Mouse (Mus musculus) liver, embryonic 14.5 days (tissue): ENCODE results near the gene Rbms1.

Experiments
- CTCF ChIP-seq: IDR thresholded peaks from 2 replicates; pipeline ENCODE4 v1.5.1; 2016; ENCODE audit warnings: antibody characterized with exemption, low read depth, control low read depth
- EP300 ChIP-seq: IDR thresholded peaks from 2 replicates; pipeline ENCODE4 v1.6.1; 2016; ENCODE audit warnings: antibody characterized with exemption, low read depth

GRCm38 (mm10) chr2:60828908-60829462 lies 134.0 kb downstream of the Rbms1 start:
- TF ChIP-seq CTCF (no peak), EP300 (no peak)
